In the genomic region with DNA sequence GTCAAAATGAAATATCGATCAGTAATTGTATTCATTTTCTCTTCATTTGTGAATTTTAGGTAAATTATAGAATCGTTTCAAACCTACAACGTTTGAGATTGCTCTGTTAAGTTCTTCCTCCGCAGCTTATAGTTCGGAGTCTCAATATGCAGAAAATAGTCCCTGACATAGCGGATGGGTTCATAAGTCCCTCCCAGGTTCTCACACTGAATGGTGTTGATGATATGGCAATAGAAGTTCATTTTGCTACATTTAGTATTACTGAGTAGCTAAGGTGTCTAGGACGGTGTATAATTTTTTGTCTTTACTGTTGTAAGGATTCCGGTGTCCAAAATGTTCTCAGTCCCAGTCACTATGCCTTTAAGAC, we compare ENCODE assay signal across 8 mouse cellular contexts. TPM values are rescaled to one million over a fixed set of nuclear protein-coding genes. Genes with fewer than 3 reads are reported as not detected.
DNase-seq lines count a peak whose midpoint lies in the region; ATAC-seq and TF ChIP-seq lines count a peak whose summit lies in the region.

No protein-coding gene starts in this region.

- H3K4me1 ChIP-seq in heart, embryonic 14.5 days (ENCODE audit: control insufficient read depth in 2 of 2, insufficient read depth in 2 of 2, low read length in 2 of 2) = 0 out of 4 replicates have a peak, but pooled peaks cover 0 to 3% of the 10 kb centered on the region in 2 experiments
- H3K4me1 ChIP-seq in ES-Bruce4 (ENCODE audit: control insufficient read depth, insufficient read depth, low read length) = no peaks in the 10 kb centered on the region
- peaks cover 6% of the 10 kb centered on the region; the same call in 1 of the 2 replicates for H3K4me1 ChIP-seq in forebrain, embryonic 13.5 days
- H3K4me1 ChIP-seq in liver, embryonic 16.5 days (ENCODE audit: control insufficient read depth, low read depth, low read length) = no peaks in the 10 kb centered on the region

- 35% methylated on average over 8 of the region's 8 CpGs for WGBS in heart, embryonic 14.5 days
- 28% methylated on average over 8 of the region's 8 CpGs for WGBS in forebrain, embryonic 13.5 days
- 24% methylated on average over 8 of the region's 8 CpGs for WGBS in liver, embryonic 16.5 days (ENCODE audit: insufficient replicate concordance)

- TF ChIP-seq EP300 in ES-Bruce4 (IDR thresholded peaks at IDR 0.05; ENCODE audit: insufficient read depth, low read depth, low read length) = no peak

- H3K36me3 ChIP-seq in heart, embryonic 14.5 days (ENCODE audit: control insufficient read depth, insufficient read depth, low read length) = no peaks in the 10 kb centered on the region
- H3K36me3 ChIP-seq in ES-Bruce4 (ENCODE audit: control insufficient read depth, insufficient read depth, low read length, poor library complexity, severe bottlenecking) = peaks cover 3% of the 10 kb centered on the region
- H3K36me3 ChIP-seq in forebrain, embryonic 13.5 days (ENCODE audit: poor library complexity, severe bottlenecking) = no peaks in the 10 kb centered on the region
- no peaks in the 10 kb centered on the region for H3K36me3 ChIP-seq in liver, embryonic 16.5 days (ENCODE audit: control insufficient read depth, insufficient read depth)

- no peaks in the 10 kb centered on the region for H3K9me3 ChIP-seq in heart, embryonic 14.5 days (ENCODE audit: control insufficient read depth, low read length)
- no peaks in the 10 kb centered on the region for H3K9me3 ChIP-seq in ES-Bruce4 (replicated peaks; ENCODE audit: control insufficient read depth, insufficient read depth, low read length, poor library complexity, severe bottlenecking)
- no peaks in the 10 kb centered on the region for H3K9me3 ChIP-seq in forebrain, embryonic 13.5 days (replicated peaks)
- H3K9me3 ChIP-seq in liver, embryonic 16.5 days (replicated peaks; ENCODE audit: control insufficient read depth, low read length) = no peaks in the 10 kb centered on the region

- H3K27ac ChIP-seq in heart, embryonic 14.5 days (replicated peaks in 1 of 2; ENCODE audit: control insufficient read depth in 1 of 2, insufficient read depth in 1 of 2, low read depth in 2 of 2, low read length in 2 of 2) = peak overlapping the region; percentile 96 to 97
- H3K27ac ChIP-seq in ES-Bruce4 (ENCODE audit: insufficient read depth, low read length) = peak overlapping the region; percentile 62
- peak overlapping the region; percentile 95 for H3K27ac ChIP-seq in forebrain, embryonic 13.5 days
- H3K27ac ChIP-seq in liver, embryonic 16.5 days (ENCODE audit: low read length) = peak overlapping the region; percentile 94

- DNase-seq in heart, postnatal 4 days = no peak
- DNase-seq in adrenal gland, adult 18-20 months (ENCODE audit: low spot score in 2 of 2) = no peak
- no peak for DNase-seq in urinary bladder, postnatal 14 days (ENCODE audit: low spot score)
- no peak for DNase-seq in right cerebral cortex, adult 18-20 months

- TF ChIP-seq POLR2A in ES-Bruce4 (IDR thresholded peaks at IDR 0.05; ENCODE audit: insufficient read depth, low read length) = no peak

- H3K4me3 ChIP-seq in heart, embryonic 14.5 days (ENCODE audit: control insufficient read depth in 1 of 2, insufficient read depth in 1 of 2, low read depth in 1 of 2, low read length in 2 of 2) = peak overlapping the region; percentile 57 to 73
- peak overlapping the region; percentile 76 for H3K4me3 ChIP-seq in ES-Bruce4 (ENCODE audit: low read depth, low read length)
- H3K4me3 ChIP-seq in forebrain, embryonic 13.5 days = peak overlapping the region; percentile 70
- H3K4me3 ChIP-seq in liver, embryonic 16.5 days (ENCODE audit: low read depth, low read length) = peak overlapping the region; percentile 79

- no peak for TF ChIP-seq CTCF in ES-Bruce4 (IDR thresholded peaks at IDR 0.05; ENCODE audit: low read depth, low read length)

- peak overlapping the region; percentile 56 for H3K4me2 ChIP-seq in heart, embryonic 14.5 days (ENCODE audit: low read length)
- H3K4me2 ChIP-seq in forebrain, embryonic 13.5 days = peak overlapping the region; percentile 49
- H3K4me2 ChIP-seq in liver, embryonic 16.5 days (ENCODE audit: low read depth, low read length) = peak overlapping the region; percentile 77

- H3K9ac ChIP-seq in heart, embryonic 14.5 days (ENCODE audit: low read length) = peak overlapping the region; percentile 71
- H3K9ac ChIP-seq in ES-Bruce4 (ENCODE audit: low read depth, poor library complexity, severe bottlenecking) = peak overlapping the region; percentile 35; the same call in 1 of the 2 replicates
- H3K9ac ChIP-seq in forebrain, embryonic 13.5 days = peak overlapping the region; percentile 58
- H3K9ac ChIP-seq in liver, embryonic 16.5 days (ENCODE audit: low read depth, low read length) = peak overlapping the region; percentile 77; the same call in 1 of the 2 replicates

- H3K27me3 ChIP-seq in heart, embryonic 14.5 days (ENCODE audit: control insufficient read depth, insufficient read depth, low read length) = no peaks in the 10 kb centered on the region; the same call in 1 of the 2 replicates
- no peaks in the 10 kb centered on the region for H3K27me3 ChIP-seq in ES-Bruce4 (ENCODE audit: control insufficient read depth, insufficient read depth, low read length, poor library complexity, severe bottlenecking)
- H3K27me3 ChIP-seq in forebrain, embryonic 13.5 days = no peaks in the 10 kb centered on the region
- no peaks in the 10 kb centered on the region for H3K27me3 ChIP-seq in liver, embryonic 16.5 days (ENCODE audit: control insufficient read depth, insufficient read depth, low read depth, low read length)

- ATAC-seq in heart, embryonic 14.5 days (ENCODE audit: insufficient number of reproducible peaks, insufficient read depth, low FRiP score, low read depth) = no peak
- ATAC-seq in forebrain, embryonic 13.5 days = peak; percentile 7
- ATAC-seq in liver, embryonic 16.5 days (ENCODE audit: low read depth) = no peak

RNA-seq across cellular contexts. Expression of a gene that starts 1.1 kb away (rescaled TPM):
- 45.4 and 53.3 TPM in 2 replicates for polyA plus RNA-seq in heart, embryonic 14.5 days (2014; fragmentation: Nextera tagmentation; extraction: Ambion mirVana)
- 100 to 1,000 TPM; 146 to 154 TPM for total RNA-seq in heart, postnatal 4 days (2021)
- polyA plus RNA-seq in ES-Bruce4 (2011; ENCODE audit: insufficient read depth, insufficient read length, low read depth, missing spikeins) = 335 and 375 TPM in 2 replicates
- polyA plus RNA-seq in forebrain, embryonic 13.5 days (2015; fragmentation: Nextera tagmentation; extraction: Ambion mirVana) = 36.6 and 43.5 TPM in 2 replicates
- polyA plus RNA-seq in liver, embryonic 16.5 days (2015; fragmentation: Nextera tagmentation; extraction: Ambion mirVana) = 11.9 and 13.6 TPM in 2 replicates
- total RNA-seq in adrenal gland, adult 18-20 months (2021) = 100 to 1,000 TPM; 173 to 207 TPM
